8 mouse cellular contexts compared by ENCODE assay signal in the genomic region with DNA sequence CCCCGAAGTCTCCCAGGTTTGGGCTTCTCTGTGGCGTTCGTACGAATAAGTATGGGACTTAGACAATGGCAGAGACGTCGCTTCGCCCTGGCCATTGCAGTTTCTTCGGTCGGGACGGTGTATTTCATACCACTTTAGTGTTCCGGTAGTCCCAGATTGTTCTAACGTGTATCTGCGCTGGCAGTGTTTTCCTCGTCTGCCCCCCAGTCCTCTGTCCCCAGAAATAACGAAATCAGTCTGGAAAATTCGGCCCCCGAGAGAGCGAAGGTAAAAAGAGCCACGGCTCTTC. TPM values are rescaled to one million over a fixed set of nuclear protein-coding genes. Genes with fewer than 3 reads are reported as not detected.
A peak's percentile ranks its signal among the peaks of the same experiment; 100 is the strongest.
DNase-seq lines count a peak whose midpoint lies in the region; ATAC-seq and TF ChIP-seq lines count a peak whose summit lies in the region.

No protein-coding gene starts in this region.

- peak overlapping the region; percentile 57 for H3K27ac ChIP-seq in liver, adult 2 months (replicated peaks; ENCODE audit: insufficient read depth, low read depth, low read length)
- H3K27ac ChIP-seq in embryonic facial prominence, embryonic 14.5 days (replicated peaks; ENCODE audit: low read depth, low read length), result peak overlapping the region; percentile 91
- peak overlapping the region; percentile 80 for H3K27ac ChIP-seq in intestine, embryonic 15.5 days
- H3K27ac ChIP-seq in neural tube, embryonic 13.5 days (replicated peaks), result peak overlapping the region; percentile 93

- no peak for ATAC-seq in embryonic facial prominence, embryonic 14.5 days (ENCODE audit: low read depth)
- no peak for ATAC-seq in intestine, embryonic 15.5 days
- ATAC-seq in neural tube, embryonic 13.5 days (ENCODE audit: low read depth), result no peak; the same call in 1 of the 2 replicates
- no peak for ATAC-seq in cerebellum, adult (ENCODE audit: insufficient number of reproducible peaks, low FRiP score, low TSS enrichment)

- H3K27me3 ChIP-seq in liver, adult 2 months (ENCODE audit: control insufficient read depth, insufficient read depth, low read length), result no peaks in the 10 kb centered on the region
- no peaks in the 10 kb centered on the region for H3K27me3 ChIP-seq in embryonic facial prominence, embryonic 14.5 days (replicated peaks; ENCODE audit: control insufficient read depth, insufficient read depth, low read length)
- no peaks in the 10 kb centered on the region for H3K27me3 ChIP-seq in intestine, embryonic 15.5 days (replicated peaks)
- no peaks in the 10 kb centered on the region for H3K27me3 ChIP-seq in neural tube, embryonic 13.5 days

- H3K4me2 ChIP-seq in embryonic facial prominence, embryonic 14.5 days (ENCODE audit: low read depth, low read length), result peak overlapping the region; percentile 71
- H3K4me2 ChIP-seq in intestine, embryonic 15.5 days (replicated peaks), result peak overlapping the region; percentile 53
- H3K4me2 ChIP-seq in neural tube, embryonic 13.5 days, result peak overlapping the region; percentile 86

- peaks cover 8% of the 10 kb centered on the region; the same call in 1 of the 2 replicates for H3K79me2 ChIP-seq in liver, adult 2 months (ENCODE audit: control insufficient read depth, insufficient read depth, low read length)

- DNase-seq in liver, adult 2 months (ENCODE audit: extremely low read depth, low read depth, low spot score), result no peak
- DNase-seq in liver, result no peak
- no peak for DNase-seq in embryonic facial prominence, embryonic 14.5 days (ENCODE audit: low spot score)
- DNase-seq in urinary bladder, adult 2 months (ENCODE audit: low spot score), result no peak
- no peak for DNase-seq in spleen, postnatal 14 days (ENCODE audit: low spot score in 2 of 2)

- WGBS in liver, adult 2 months, result 0% methylated on average over 19 of the region's 19 CpGs
- WGBS in embryonic facial prominence, embryonic 14.5 days, result under 1% methylated on average over 19 of the region's 19 CpGs
- WGBS in intestine, embryonic 15.5 days, result 1% methylated on average over 19 of the region's 19 CpGs
- under 1% methylated on average over 19 of the region's 19 CpGs for WGBS in neural tube, embryonic 13.5 days

- no peak for TF ChIP-seq POLR2A in liver, adult 2 months (IDR thresholded peaks at IDR 0.05; ENCODE audit: extremely low read depth, insufficient read depth, low read length)

- TF ChIP-seq CTCF in liver, adult 2 months (IDR thresholded peaks at IDR 0.05; ENCODE audit: low read depth, low read length), result no peak

- peaks cover 11% of the 10 kb centered on the region for H3K4me1 ChIP-seq in liver, adult 2 months (ENCODE audit: control insufficient read depth, insufficient read depth, low read length)
- H3K4me1 ChIP-seq in embryonic facial prominence, embryonic 14.5 days (ENCODE audit: control insufficient read depth, insufficient read depth, low read length), result peaks cover 13% of the 10 kb centered on the region
- H3K4me1 ChIP-seq in intestine, embryonic 15.5 days (replicated peaks), result peaks cover 10% of the 10 kb centered on the region; the same call in 1 of the 2 replicates
- peaks cover 40% of the 10 kb centered on the region for H3K4me1 ChIP-seq in neural tube, embryonic 13.5 days (replicated peaks)

- no peaks in the 10 kb centered on the region for H3K9me3 ChIP-seq in embryonic facial prominence, embryonic 14.5 days (ENCODE audit: control insufficient read depth, low read length)
- no peaks in the 10 kb centered on the region for H3K9me3 ChIP-seq in intestine, embryonic 15.5 days
- H3K9me3 ChIP-seq in neural tube, embryonic 13.5 days, result no peaks in the 10 kb centered on the region

- peak overlapping the region; percentile 72 for H3K4me3 ChIP-seq in liver, adult 2 months (ENCODE audit: insufficient read depth, low read depth, low read length)
- H3K4me3 ChIP-seq in embryonic facial prominence, embryonic 14.5 days (ENCODE audit: low read depth, low read length), result peak overlapping the region; percentile 94
- H3K4me3 ChIP-seq in intestine, embryonic 15.5 days (replicated peaks), result peak overlapping the region; percentile 80
- H3K4me3 ChIP-seq in neural tube, embryonic 13.5 days, result peak overlapping the region; percentile 96

- no peaks in the 10 kb centered on the region for H3K36me3 ChIP-seq in liver, adult 2 months (ENCODE audit: control insufficient read depth, insufficient read depth, low read length)
- H3K36me3 ChIP-seq in embryonic facial prominence, embryonic 14.5 days (ENCODE audit: control insufficient read depth, insufficient read depth, low read length), result no peaks in the 10 kb centered on the region
- no peaks in the 10 kb centered on the region for H3K36me3 ChIP-seq in intestine, embryonic 15.5 days
- H3K36me3 ChIP-seq in neural tube, embryonic 13.5 days, result no peaks in the 10 kb centered on the region

- peak overlapping the region; percentile 74 for H3K9ac ChIP-seq in liver, adult 2 months (ENCODE audit: low read depth, low read length)
- H3K9ac ChIP-seq in embryonic facial prominence, embryonic 14.5 days (ENCODE audit: low read depth, low read length), result peak overlapping the region; percentile 97
- H3K9ac ChIP-seq in intestine, embryonic 15.5 days, result peak overlapping the region; percentile 87
- H3K9ac ChIP-seq in neural tube, embryonic 13.5 days, result peak overlapping the region; percentile 96

RNA-seq across cellular contexts. Expression of gene Cstf3, which starts 0.5 kb away (rescaled TPM):
- 10.5 and 11.8 TPM in 2 replicates for total RNA-seq in liver, adult 2 months (2014; rRNA removed)
- polyA plus RNA-seq in liver, adult 2 months (2012; rRNA removed), result 5.1 and 5.2 TPM in 2 replicates
- polyA plus RNA-seq in embryonic facial prominence, embryonic 14.5 days (2014; fragmentation: Nextera tagmentation; extraction: Ambion mirVana), result 47.3 and 54.7 TPM in 2 replicates
- polyA plus RNA-seq in intestine, embryonic 15.5 days (2015; fragmentation: Nextera tagmentation; extraction: Ambion mirVana), result 59.9 and 62.1 TPM in 2 replicates
- polyA plus RNA-seq in neural tube, embryonic 13.5 days (2015; fragmentation: Nextera tagmentation; extraction: Ambion mirVana), result 97.2 and 108 TPM in 2 replicates
- 28.6 and 36.1 TPM in 2 replicates for polyA plus RNA-seq in urinary bladder, adult 2 months (2012; rRNA removed)
